Mouse (Mus musculus) heart, embryonic 13.5 days (tissue): ENCODE data around the gene Tube1. TPM values are rescaled to one million over a fixed set of nuclear protein-coding genes. Genes with fewer than 3 reads are reported as not detected.

ENCODE experiments used
- ATAC-seq: fragments of 200-750 bp; cut with Nextera tagmentation; 2 replicates; pipeline ENCODE4 v1.8.0; 2017; ENCODE audit warnings: moderate TSS enrichment; ENCODE audit not compliant: insufficient number of reproducible peaks, low FRiP score, low TSS enrichment; ENCODE audit errors: extremely low read depth
- H3K27ac ChIP-seq: fragments of 300-500 bp; sonication (generic); replicated peaks from 2 replicates; pipeline ENCODE4 v1.5.1; 2015; ENCODE audit warnings: moderate library complexity, mild to moderate bottlenecking, inconsistent platforms
- H3K27me3 ChIP-seq: fragments of 300-500 bp; sonication (generic); replicated peaks from 2 replicates; pipeline ENCODE4 v1.6.1; 2015; ENCODE audit warnings: mild to moderate bottlenecking, inconsistent platforms
- H3K36me3 ChIP-seq: fragments of 300-500 bp; sonication (generic); 2 replicates; pipeline ENCODE4 v1.6.1; 2015; ENCODE audit warnings: mild to moderate bottlenecking, inconsistent platforms
- H3K4me1 ChIP-seq: fragments of 300-500 bp; sonication (generic); 2 replicates; pipeline ENCODE4 v1.6.1; 2015; ENCODE audit warnings: inconsistent platforms
- H3K4me2 ChIP-seq: fragments of 300-500 bp; sonication (generic); 2 replicates; pipeline ENCODE4 v1.6.1; 2015; ENCODE audit warnings: inconsistent platforms, mild to moderate bottlenecking, moderate library complexity
- H3K4me3 ChIP-seq: fragments of 300-500 bp; sonication (generic); 2 replicates; pipeline ENCODE4 v1.5.1; 2015; ENCODE audit warnings: moderate library complexity, mild to moderate bottlenecking, inconsistent platforms
- H3K9ac ChIP-seq: fragments of 300-500 bp; sonication (generic); 2 replicates; pipeline ENCODE4 v1.6.1; 2015; ENCODE audit warnings: inconsistent platforms, mild to moderate bottlenecking, moderate library complexity
- H3K9me3 ChIP-seq: fragments of 300-500 bp; sonication (generic); 2 replicates; pipeline ENCODE4 v1.6.1; 2016; ENCODE audit warnings: inconsistent platforms
- WGBS: fragments of 180-500 bp; shearing (Covaris S2); methylation state at CpG from one replicate; pipeline ENCODE4 v1.1.7; 2015; ENCODE audit warnings: mixed read lengths; 5-methylcytosine and 5-hydroxymethylcytosine counted together
- polyA plus RNA-seq: library from polyadenylated mRNA; unstranded; fragments of >200 nt; fragmentation: Nextera tagmentation; extraction: Ambion mirVana; gene quantifications from 2 replicates; pipeline ENCODE4 v1.2.1, GENCODE M21; 2015

The Tube1 gene
- polyA plus RNA-seq, 1 experiment from 2014 or later: 8.6 TPM

DNA sequence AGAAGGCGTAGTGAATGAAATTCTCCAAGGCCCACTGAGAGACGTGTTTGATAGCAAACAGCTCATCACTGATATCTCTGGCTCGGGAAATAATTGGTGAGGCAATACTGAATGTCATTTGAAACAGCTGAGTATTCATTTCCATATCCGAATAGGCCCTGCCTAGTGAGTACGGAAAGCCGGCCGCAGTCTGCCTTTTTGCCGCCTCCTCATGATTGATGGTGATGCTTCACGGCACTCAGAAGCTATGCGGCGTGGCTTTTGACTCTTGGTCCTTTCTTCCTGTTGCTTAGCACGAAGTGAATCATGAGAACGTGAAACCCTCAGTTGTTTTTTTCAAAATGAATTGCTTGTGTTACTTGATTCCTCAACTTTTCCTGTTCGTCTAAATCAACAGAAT, 7.1 kb downstream of the Tube1 start:
- ATAC-seq: no peak
- 87% methylated on average over 14 of the region's 14 CpGs for WGBS
- Histone ChIP-seq H3K27ac (no peak overlapping the region), H3K9me3 (no peaks in the 10 kb centered on the region), H3K4me3 (no peak overlapping the region), H3K4me2 (no peak overlapping the region), H3K36me3 (peaks cover 81% of the 10 kb centered on the region), H3K4me1 (no peaks in the 10 kb centered on the region), H3K27me3 (no peaks in the 10 kb centered on the region), H3K9ac (no peak overlapping the region)

DNA sequence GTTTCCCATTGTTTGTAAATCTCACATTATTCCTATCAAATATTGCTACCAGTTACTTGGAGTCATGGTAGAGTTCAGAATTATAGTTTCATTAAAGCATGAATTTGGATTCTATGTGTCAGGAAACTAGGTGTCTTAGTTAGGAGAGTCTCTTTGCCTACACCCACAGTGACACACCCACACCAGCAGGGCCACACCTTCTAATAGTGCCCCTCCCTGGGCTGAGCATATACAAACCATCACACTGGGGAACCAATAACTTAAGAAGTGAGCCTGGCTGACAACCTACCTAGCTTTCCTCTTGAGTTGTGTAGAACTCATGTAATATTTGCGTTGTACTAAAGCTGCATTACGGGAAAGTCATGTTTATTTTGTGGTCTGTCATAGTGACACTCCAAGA, 7.6 kb downstream of the Tube1 start:
- H3K9me3 ChIP-seq: no peaks in the 10 kb centered on the region
- no peak overlapping the region for H3K9ac ChIP-seq
- H3K4me1 ChIP-seq: no peaks in the 10 kb centered on the region
- peaks cover 86% of the 10 kb centered on the region for H3K36me3 ChIP-seq
- ATAC-seq: no peak
- H3K4me2 ChIP-seq: no peak overlapping the region
- no peak overlapping the region for H3K27ac ChIP-seq
- H3K4me3 ChIP-seq: no peak overlapping the region
- 92% methylated on average over 2 of the region's 2 CpGs for WGBS
- no peaks in the 10 kb centered on the region for H3K27me3 ChIP-seq

DNA sequence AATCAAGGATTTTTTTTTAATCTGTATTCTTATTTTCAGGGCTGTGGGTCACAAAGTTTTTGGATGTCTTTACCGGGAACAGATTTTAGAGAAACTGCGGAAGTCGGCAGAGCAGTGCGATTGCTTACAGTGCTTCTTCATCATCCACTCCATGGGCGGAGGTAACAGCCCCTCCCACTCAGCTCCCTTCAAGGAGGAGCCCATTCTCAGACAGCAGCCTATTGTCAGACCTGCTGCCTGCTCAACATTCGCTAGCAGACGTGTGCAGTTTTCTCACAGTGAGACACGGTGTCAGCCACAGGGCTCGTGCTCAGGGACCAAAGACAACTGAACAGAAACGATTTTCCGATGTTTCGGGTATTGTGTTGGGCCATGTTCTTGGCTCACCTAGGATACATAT, 8.4 kb downstream of the Tube1 start:
- no peak overlapping the region for H3K27ac ChIP-seq
- no peak for ATAC-seq
- no peak overlapping the region for H3K4me2 ChIP-seq
- H3K9me3 ChIP-seq: no peaks in the 10 kb centered on the region
- H3K4me3 ChIP-seq: no peak overlapping the region
- H3K9ac ChIP-seq: no peak overlapping the region
- H3K27me3 ChIP-seq: no peaks in the 10 kb centered on the region
- 86% methylated on average over 12 of the region's 12 CpGs for WGBS
- H3K36me3 ChIP-seq: peaks cover 89% of the 10 kb centered on the region
- no peaks in the 10 kb centered on the region for H3K4me1 ChIP-seq

DNA sequence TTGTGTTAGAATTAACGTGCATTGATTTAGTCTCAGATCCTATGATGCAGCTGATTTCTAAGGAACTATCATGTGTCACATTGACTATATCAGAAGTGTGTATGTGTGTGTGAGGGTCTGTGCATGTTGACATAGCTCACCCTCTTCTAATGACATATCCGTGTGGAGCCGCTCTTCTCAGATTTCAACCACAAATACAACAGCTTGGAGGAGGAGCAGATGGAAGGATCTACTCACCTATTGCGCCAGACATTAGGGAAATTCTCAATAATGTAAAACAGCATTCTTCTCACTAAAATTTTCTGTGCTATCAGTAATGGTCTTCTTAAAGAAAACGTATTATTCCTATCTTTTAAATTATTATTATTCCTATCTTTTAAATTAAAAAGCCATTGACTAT, 22.9 kb downstream of the Tube1 start:
- Histone ChIP-seq H3K36me3 (no peaks in the 10 kb centered on the region), H3K4me1 (no peaks in the 10 kb centered on the region), H3K9ac (no peak overlapping the region), H3K9me3 (no peaks in the 10 kb centered on the region), H3K4me3 (no peak overlapping the region), H3K27me3 (no peaks in the 10 kb centered on the region), H3K27ac (no peak overlapping the region), H3K4me2 (no peak overlapping the region)
- 82% methylated on average over 5 of the region's 5 CpGs for WGBS
- no peak for ATAC-seq

DNA sequence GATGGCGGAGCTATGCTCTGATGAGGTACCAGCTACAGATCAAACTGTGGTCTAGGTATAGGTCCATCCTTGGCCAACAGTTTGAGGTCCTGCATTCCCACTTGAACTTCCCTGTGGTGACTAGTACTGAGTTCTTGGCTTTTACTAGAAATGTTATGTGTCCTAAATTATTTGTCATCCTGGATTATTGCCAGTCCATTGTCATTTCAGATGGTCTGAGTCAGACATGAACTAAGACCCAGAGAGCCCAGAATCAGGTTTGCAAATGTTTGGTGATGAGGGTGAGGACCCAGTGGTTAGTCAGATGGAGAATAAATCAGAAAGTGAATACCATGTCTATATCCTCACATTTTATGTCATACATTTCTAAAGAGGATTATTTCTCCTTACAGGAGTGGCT, 23.5 kb downstream of the Tube1 start:
- Histone ChIP-seq H3K27ac (no peak overlapping the region), H3K9me3 (no peaks in the 10 kb centered on the region), H3K36me3 (no peaks in the 10 kb centered on the region), H3K4me1 (no peaks in the 10 kb centered on the region), H3K27me3 (no peaks in the 10 kb centered on the region), H3K4me3 (no peak overlapping the region), H3K4me2 (no peak overlapping the region), H3K9ac (no peak overlapping the region)
- no peak for ATAC-seq
- WGBS: 88% methylated on average over 1 of the region's 1 CpGs

DNA sequence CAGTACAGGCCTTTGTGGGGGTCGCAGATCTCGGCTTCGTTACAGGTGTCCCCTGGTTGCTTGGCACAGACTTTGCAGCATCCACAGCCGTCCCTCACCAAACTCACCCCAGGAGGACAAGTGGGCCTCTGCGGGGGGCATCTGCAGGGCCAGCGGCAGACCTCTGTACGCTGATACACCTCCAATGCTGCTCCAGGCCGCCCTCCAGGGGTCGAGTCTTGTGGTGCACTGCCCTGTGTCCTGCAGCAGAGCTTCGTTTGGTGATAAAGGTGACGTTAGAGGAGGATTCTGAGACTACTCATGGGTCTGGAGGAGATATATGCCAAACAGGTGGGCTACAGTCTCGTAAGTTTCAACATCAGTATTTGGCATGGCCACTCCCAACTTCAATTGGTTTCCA, 24.5 kb downstream of the Tube1 start:
- Histone ChIP-seq H3K27ac (no peak overlapping the region), H3K9ac (no peak overlapping the region), H3K4me1 (peaks cover 4% of the 10 kb centered on the region), H3K27me3 (no peaks in the 10 kb centered on the region), H3K36me3 (no peaks in the 10 kb centered on the region), H3K9me3 (no peaks in the 10 kb centered on the region), H3K4me2 (no peak overlapping the region), H3K4me3 (no peak overlapping the region)
- no peak for ATAC-seq
- 48% methylated on average over 12 of the region's 12 CpGs for WGBS

DNA sequence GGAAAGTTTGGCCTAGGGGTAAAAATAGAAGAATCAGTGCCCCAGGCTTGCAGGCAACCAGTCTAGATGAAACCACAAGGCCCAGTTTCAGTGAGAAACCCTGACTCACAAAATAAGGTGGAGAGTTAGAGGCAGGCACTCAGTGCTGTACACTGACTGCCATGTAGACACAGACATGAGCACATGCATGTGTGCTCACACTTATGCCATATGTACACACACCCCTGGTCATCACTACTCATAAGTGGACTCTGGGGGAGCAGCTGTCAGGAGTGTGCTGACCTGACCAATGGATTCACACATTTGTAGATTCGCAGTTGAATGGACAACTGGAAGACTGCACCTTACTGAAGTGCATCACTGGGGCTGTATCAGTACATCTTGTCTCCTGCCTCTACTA, 27.6 kb downstream of the Tube1 start:
- no peak overlapping the region for H3K9ac ChIP-seq
- no peaks in the 10 kb centered on the region for H3K9me3 ChIP-seq
- no peak overlapping the region for H3K4me3 ChIP-seq
- no peaks in the 10 kb centered on the region for H3K36me3 ChIP-seq
- H3K4me2 ChIP-seq: no peak overlapping the region
- peaks cover 16% of the 10 kb centered on the region for H3K4me1 ChIP-seq
- H3K27me3 ChIP-seq: no peaks in the 10 kb centered on the region
- H3K27ac ChIP-seq: no peak overlapping the region
- no peak for ATAC-seq
- WGBS: 96% methylated on average over 1 of the region's 1 CpGs

DNA sequence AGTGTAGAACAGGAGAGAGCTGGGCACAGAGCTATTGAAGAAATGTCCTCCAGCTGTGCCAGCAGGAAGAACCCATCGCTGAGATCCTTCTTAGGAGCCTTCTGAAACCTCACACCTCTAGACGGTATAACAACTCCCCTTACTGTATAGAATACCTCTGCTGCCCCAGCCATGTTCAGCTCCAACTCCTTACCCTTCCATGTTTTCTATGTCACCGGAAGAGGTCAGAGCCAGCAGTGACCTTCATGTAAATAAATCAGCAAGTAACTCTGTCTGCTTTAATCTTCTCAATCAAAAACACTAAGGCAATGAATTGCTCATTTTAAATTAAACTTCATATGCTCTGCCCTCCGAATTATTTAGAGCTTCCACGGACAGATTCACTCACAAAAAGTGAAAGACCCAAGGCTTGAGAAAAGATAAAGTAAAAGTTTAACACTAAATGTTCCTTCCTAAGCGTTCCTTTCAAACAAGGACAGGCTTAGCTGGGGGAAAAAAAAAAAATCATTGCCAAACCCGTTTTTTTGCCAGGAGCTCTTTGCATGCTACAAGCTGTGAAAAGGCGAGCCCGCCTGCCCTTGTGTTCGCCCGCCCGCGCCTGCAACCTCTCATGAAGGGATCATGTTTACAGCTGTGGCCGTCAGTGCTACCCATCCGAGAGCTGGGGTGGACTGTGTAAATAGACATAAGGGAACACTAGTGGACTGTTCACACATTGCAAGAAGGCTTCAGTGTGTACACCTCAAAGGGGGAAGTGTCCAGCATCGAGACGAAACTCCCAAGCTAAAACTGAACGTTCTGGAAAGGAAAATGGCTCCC, 29.1 kb downstream of the Tube1 start:
- H3K4me3 ChIP-seq: no peak overlapping the region
- no peaks in the 10 kb centered on the region for H3K36me3 ChIP-seq
- H3K27me3 ChIP-seq: no peaks in the 10 kb centered on the region; the same call in 1 of the 2 replicates
- H3K9ac ChIP-seq: no peak overlapping the region
- 58% methylated on average over 18 of the region's 18 CpGs for WGBS
- no peak overlapping the region; the same call in 1 of the 2 replicates for H3K4me2 ChIP-seq
- H3K27ac ChIP-seq: no peak overlapping the region
- H3K4me1 ChIP-seq: peaks cover 18% of the 10 kb centered on the region
- H3K9me3 ChIP-seq: no peaks in the 10 kb centered on the region
- ATAC-seq: no peak

DNA sequence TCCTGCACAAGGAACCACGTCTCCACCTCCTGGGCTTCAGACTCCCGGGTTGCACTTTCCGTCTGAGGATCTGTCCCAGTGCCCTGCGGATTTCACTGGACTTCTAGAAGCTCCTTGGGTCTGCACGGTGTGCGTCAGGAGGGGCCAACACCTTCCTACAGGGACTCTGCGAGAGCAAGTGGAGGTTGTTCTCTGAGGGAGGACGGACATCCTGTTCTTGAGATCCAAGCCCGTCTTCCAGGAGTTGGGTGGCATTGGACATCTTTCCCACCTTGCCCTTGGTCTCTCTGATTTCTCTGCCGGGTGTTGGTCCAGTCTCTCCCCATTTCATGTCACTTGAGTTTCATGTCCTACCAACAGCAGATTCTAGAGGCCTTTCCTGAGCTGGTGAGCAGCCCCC, 29.9 kb downstream of the Tube1 start, which contains the start of gene Ccn6:
Ccn6 (minus strand) TSS at position 101 of the 400 bp plus-strand sequence.
- Histone ChIP-seq H3K27ac (no peak within 1 kb of the TSS), H3K27me3 (no peaks in the 10 kb centered on the region; the same call in 1 of the 2 replicates)
- WGBS: 78% methylated on average over 10 of the region's 10 CpGs

DNA sequence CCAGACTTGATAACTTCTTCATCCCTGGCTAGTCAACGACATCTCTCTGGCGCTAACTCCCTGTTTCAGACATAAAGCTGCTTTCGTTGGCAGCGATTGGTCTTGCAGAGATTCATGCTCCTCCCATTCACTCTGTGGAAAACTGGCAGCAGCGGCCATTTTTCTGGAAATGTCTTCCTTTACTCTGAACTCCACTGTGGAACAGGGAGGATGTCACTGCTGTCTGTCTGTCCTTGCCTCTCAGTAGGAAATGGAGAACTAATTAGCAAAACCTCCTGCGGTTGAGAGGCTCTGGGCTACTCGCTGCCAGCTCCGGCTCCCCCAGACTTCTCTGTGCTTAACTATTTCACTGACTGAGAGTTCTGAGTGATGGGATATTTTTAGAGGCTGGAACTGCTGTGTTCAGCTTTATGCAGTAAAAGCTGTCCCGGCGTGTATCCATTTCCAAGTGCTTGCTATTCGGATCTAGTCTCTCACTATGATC, 31.9 kb downstream of the Tube1 start:
- Histone ChIP-seq H3K9ac (peak overlapping the region; percentile 80), H3K27ac (peak overlapping the region; percentile 86), H3K36me3 (no peaks in the 10 kb centered on the region), H3K9me3 (no peaks in the 10 kb centered on the region), H3K4me2 (peak overlapping the region; percentile 65), H3K27me3 (peaks cover 4% of the 10 kb centered on the region), H3K4me1 (peaks cover 20% of the 10 kb centered on the region), H3K4me3 (peak overlapping the region; percentile 58)
- WGBS: 12% methylated on average over 11 of the region's 11 CpGs
- no peak for ATAC-seq

More for the DNA sequence above, 29.9 kb downstream of the Tube1 start, which contains the start of gene Ccn6:
- Histone ChIP-seq H3K4me3 (no peak within 1 kb of the TSS), H3K4me2 (no peak within 1 kb of the TSS; the same call in 1 of the 2 replicates), H3K4me1 (peaks cover 18% of the 10 kb centered on the region), H3K36me3 (no peaks in the 10 kb centered on the region), H3K9me3 (no peaks in the 10 kb centered on the region), H3K9ac (no peak within 1 kb of the TSS)
- no peak for ATAC-seq

DNA sequence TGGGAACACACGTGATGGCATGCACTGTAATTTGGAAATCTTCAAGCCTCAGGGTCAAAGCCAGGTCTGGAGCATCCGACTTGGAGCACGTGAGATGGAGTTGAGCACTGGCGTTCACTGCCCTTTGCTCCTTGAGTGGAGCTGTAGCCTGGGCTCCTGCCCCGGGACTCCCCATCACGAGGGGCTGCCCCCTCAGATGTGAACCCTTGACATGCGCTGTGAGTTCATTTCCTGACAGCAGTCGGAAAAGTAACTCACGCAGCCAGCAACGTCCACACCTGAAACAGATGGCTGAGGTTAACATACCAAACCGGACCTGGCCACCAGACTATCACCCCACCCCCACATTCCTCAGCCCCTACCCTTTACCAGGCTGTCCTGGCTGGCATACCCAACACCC, 33.8 kb downstream of the Tube1 start:
- Histone ChIP-seq H3K4me3 (no peak overlapping the region), H3K4me1 (peaks cover 28% of the 10 kb centered on the region), H3K36me3 (no peaks in the 10 kb centered on the region), H3K4me2 (no peak overlapping the region), H3K27ac (no peak overlapping the region), H3K9ac (no peak overlapping the region), H3K27me3 (peaks cover 4% of the 10 kb centered on the region), H3K9me3 (no peaks in the 10 kb centered on the region)
- ATAC-seq: no peak
- WGBS: 73% methylated on average over 11 of the region's 11 CpGs

DNA sequence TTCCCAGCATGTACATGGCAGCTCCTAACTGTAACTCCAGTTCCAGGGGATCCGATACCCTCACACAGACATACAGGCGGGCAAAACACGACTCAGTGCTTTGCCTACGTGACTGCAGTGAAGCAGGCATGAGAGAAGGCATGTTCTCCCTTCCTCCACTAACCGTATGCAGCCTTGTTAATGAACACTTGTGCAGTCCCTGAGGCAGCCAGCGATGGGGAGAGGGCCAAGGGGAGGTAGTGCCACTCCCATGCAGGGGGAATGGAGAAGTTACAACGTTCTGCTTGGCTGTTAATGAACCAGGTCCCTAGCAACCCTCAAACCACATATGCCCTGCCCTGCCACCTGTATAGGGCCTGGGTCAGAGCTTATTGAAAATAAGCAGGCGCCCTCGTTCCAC, 35.9 kb downstream of the Tube1 start:
- peaks cover 32% of the 10 kb centered on the region for H3K4me1 ChIP-seq
- peaks cover 4% of the 10 kb centered on the region for H3K27me3 ChIP-seq
- H3K4me3 ChIP-seq: no peak overlapping the region
- no peaks in the 10 kb centered on the region for H3K9me3 ChIP-seq
- ATAC-seq: no peak
- WGBS: 52% methylated on average over 9 of the region's 9 CpGs
- H3K4me2 ChIP-seq: 0 out of 2 replicates have a peak overlapping the region, but pooled peaks have one; percentile 91
- no peak overlapping the region for H3K27ac ChIP-seq
- no peak overlapping the region for H3K9ac ChIP-seq
- H3K36me3 ChIP-seq: no peaks in the 10 kb centered on the region
